Mouse (Mus musculus): ENCODE measurements around the gene Nmral1. TPM values are rescaled to one million over a fixed set of nuclear protein-coding genes. Genes with fewer than 3 reads are reported as not detected.
"Not testable (repeated sequence)": the region's sequence is repeated elsewhere in the genome, so short reads cannot be mapped to it uniquely, and the experiment has no call there.

Nmral1 gene
- polyA plus RNA-seq, 1 experiment from 2014 or later: 45.9 TPM

GRCm38 (mm10) chr16:4722915-4723209 is 3.7 kb upstream of the Nmral1 start:
- Histone ChIP-seq H3K9me3 (ENCODE audit: control insufficient read depth, low read length) (no peaks in the 10 kb centered on the region), H3K4me2 (ENCODE audit: low read depth, low read length) (no peak overlapping the region), H3K4me3 (ENCODE audit: low read length) (no peak overlapping the region), H3K27me3 (replicated peaks; ENCODE audit: control insufficient read depth, insufficient read depth, low read length) (no peaks in the 10 kb centered on the region), H3K36me3 (ENCODE audit: control insufficient read depth, insufficient read depth, low read length) (no peaks in the 10 kb centered on the region), H3K9ac (ENCODE audit: low read depth, low read length) (no peak overlapping the region), H3K4me1 (ENCODE audit: control insufficient read depth, insufficient read depth, low read length) (peaks cover 4% of the 10 kb centered on the region; the same call in 1 of the 2 replicates), H3K27ac (ENCODE audit: low read length) (no peak overlapping the region; the same call in 1 of the 2 replicates)
- no peak for ATAC-seq
- WGBS: 69% methylated on average over 3 of the region's 3 CpGs

DNA sequence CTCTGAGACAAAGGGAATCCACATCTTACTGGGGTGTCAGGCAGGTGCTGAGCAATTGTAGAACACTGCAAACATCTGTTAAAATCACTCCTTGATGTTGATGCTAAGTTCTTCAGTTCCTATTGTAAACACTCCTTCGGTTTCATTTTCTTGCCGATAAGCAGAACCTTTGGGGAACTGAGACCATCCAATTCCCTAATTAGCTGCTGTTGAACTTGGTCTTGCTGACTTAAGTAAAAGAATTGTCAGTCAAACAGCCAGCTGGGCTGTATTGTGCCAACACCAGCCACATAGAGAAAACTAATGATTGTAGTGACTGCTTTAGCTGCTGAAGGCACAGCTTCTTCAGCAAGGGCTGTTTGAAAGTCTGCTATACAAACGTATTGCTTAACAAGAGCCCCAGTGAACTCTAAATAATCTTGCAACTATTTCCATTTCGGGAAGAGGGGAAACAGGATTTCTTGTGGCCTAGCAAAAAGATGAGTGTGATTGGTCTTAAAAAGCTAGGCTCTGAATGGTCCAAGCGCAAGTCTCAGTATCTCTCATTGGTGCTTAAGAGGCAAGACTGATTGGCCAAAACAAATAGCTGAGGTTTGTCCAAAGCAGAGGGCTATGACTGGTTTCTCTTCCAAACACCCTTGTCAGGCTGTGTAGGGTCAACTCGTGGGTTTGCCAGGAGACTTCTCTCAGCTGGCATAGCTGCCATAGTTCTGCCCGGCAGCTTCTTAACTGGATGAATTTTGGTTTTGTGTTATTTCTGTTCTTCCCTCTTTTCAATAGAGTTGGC is 3.2 kb upstream of the Nmral1 start:
- H3K9ac ChIP-seq (ENCODE audit: low read depth, low read length): no peak overlapping the region
- H3K27me3 ChIP-seq (replicated peaks; ENCODE audit: control insufficient read depth, insufficient read depth, low read length): no peaks in the 10 kb centered on the region
- H3K4me1 ChIP-seq (ENCODE audit: control insufficient read depth, insufficient read depth, low read length): no peaks in the 10 kb centered on the region
- no peak for ATAC-seq
- H3K27ac ChIP-seq (ENCODE audit: low read length): no peak overlapping the region; the same call in 1 of the 2 replicates
- no peaks in the 10 kb centered on the region for H3K36me3 ChIP-seq (ENCODE audit: control insufficient read depth, insufficient read depth, low read length)
- no peak overlapping the region for H3K4me3 ChIP-seq (ENCODE audit: low read length)
- H3K9me3 ChIP-seq (ENCODE audit: control insufficient read depth, low read length): no peaks in the 10 kb centered on the region
- 66% methylated on average over 7 of the region's 7 CpGs for WGBS
- no peak overlapping the region for H3K4me2 ChIP-seq (ENCODE audit: low read depth, low read length)

GRCm38 (mm10) chr16:4717866-4718265 is 1.3 kb downstream of the Nmral1 start:
- Histone ChIP-seq H3K36me3 (ENCODE audit: control insufficient read depth, insufficient read depth, low read length) (no peaks in the 10 kb centered on the region), H3K4me1 (ENCODE audit: control insufficient read depth, insufficient read depth, low read length) (no peaks in the 10 kb centered on the region), H3K9me3 (ENCODE audit: control insufficient read depth, low read length) (no peaks in the 10 kb centered on the region), H3K27me3 (replicated peaks; ENCODE audit: control insufficient read depth, insufficient read depth, low read length) (no peaks in the 10 kb centered on the region), H3K4me2 (ENCODE audit: low read depth, low read length) (peak overlapping the region; percentile 68), H3K4me3 (ENCODE audit: low read length) (peak overlapping the region; percentile 65), H3K27ac (ENCODE audit: low read length) (no peak overlapping the region), H3K9ac (ENCODE audit: low read depth, low read length) (0 out of 2 replicates have a peak overlapping the region, but pooled peaks have one; percentile 76)
- 49% methylated on average over 3 of the region's 3 CpGs for WGBS
- ATAC-seq: no peak

DNA sequence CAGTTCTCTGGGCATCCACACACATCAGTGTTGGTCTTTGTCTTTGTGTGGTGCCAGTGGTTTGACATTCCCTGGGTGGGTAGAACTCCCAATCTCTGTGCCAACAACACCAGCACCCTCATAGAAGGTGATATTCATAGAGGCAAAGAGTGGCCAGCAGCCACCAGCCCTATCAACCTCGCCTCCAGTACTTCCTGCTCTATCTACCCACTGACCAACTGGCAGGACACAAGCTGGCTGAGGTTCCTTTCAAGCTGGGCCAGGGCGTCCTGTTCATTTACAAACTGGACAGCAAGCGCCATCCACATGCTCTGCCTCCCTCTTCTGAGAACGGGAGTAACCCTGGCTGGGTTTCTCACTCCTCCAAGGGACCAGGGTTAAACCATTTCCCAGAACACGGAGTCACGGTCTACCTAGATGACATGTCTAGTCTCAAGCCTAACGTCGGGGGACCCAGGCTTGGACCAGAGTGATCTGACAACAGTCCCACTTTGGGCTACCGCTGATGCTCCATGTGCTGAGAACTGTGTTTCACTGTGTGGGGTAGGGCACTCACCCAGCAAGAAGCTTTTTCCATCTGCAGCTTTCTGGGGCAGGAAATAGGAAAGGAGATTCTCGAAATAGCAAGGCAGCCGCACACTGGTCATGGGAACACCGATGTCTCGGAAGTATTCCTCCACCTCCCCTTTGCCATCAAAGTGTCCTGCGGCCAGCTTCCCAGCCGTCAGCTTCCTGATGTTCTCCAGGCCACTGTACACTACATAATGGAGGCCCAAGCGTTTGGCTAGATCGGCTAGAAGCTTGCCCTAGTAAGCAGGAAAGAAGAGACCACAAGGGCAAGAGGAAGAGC is 5.1 kb downstream of the Nmral1 start:
- H3K27me3 ChIP-seq (replicated peaks; ENCODE audit: control insufficient read depth, insufficient read depth, low read length): no peaks in the 10 kb centered on the region
- H3K27ac ChIP-seq (ENCODE audit: low read length): no peak overlapping the region
- ATAC-seq: no peak
- H3K9me3 ChIP-seq (ENCODE audit: control insufficient read depth, low read length): no peaks in the 10 kb centered on the region
- no peak overlapping the region for H3K4me2 ChIP-seq (ENCODE audit: low read depth, low read length)
- no peaks in the 10 kb centered on the region for H3K4me1 ChIP-seq (ENCODE audit: control insufficient read depth, insufficient read depth, low read length)
- no peak overlapping the region for H3K4me3 ChIP-seq (ENCODE audit: low read length)
- 85% methylated on average over 17 of the region's 17 CpGs for WGBS
- H3K9ac ChIP-seq (ENCODE audit: low read depth, low read length): no peak overlapping the region
- H3K36me3 ChIP-seq (ENCODE audit: control insufficient read depth, insufficient read depth, low read length): 0 out of 2 replicates have a peak, but pooled peaks cover 7% of the 10 kb centered on the region

- Histone ChIP-seq H3K36me3 (ENCODE audit: control insufficient read depth, insufficient read depth, low read length) (peaks cover 15% of the 10 kb centered on the region; the same call in 1 of the 2 replicates), H3K4me3 (ENCODE audit: low read length) (no peak overlapping the region), H3K4me2 (ENCODE audit: low read depth, low read length) (no peak overlapping the region), H3K27me3 (replicated peaks; ENCODE audit: control insufficient read depth, insufficient read depth, low read length) (no peaks in the 10 kb centered on the region), H3K4me1 (ENCODE audit: control insufficient read depth, insufficient read depth, low read length) (no peaks in the 10 kb centered on the region), H3K27ac (ENCODE audit: low read length) (no peak overlapping the region), H3K9ac (ENCODE audit: low read depth, low read length) (no peak overlapping the region), H3K9me3 (ENCODE audit: control insufficient read depth, low read length) (no peaks in the 10 kb centered on the region)
- WGBS: 90% methylated on average over 4 of the region's 4 CpGs
- ATAC-seq: no peak
These were observed 8.0 kb downstream of the Nmral1 start for GRCm38 (mm10) chr16:4711173-4711572.

DNA sequence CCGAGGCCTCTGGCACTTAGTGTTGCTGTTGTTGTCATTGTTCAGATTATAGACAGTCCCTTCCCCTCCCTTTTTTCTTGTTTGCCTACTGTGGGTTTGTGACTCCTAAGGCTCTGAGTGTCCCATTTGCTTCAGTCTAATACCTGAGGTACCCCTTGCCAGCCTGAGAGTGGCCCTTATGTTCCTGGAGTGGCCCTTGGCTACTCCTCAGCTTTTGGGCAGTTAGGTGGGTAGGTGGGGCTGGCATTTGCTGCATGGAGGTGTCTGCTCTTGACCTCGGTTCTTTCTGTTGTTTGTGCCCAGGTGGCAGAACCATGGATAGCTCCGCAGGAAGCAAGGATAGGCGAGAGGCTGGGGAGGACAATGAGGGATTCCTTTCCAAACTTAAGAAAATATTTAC is 13.6 kb downstream of the Nmral1 start:
- Histone ChIP-seq H3K4me2 (ENCODE audit: low read depth, low read length) (no peak overlapping the region), H3K9me3 (ENCODE audit: control insufficient read depth, low read length) (no peaks in the 10 kb centered on the region), H3K4me3 (ENCODE audit: low read length) (no peak overlapping the region), H3K27me3 (replicated peaks; ENCODE audit: control insufficient read depth, insufficient read depth, low read length) (no peaks in the 10 kb centered on the region), H3K36me3 (ENCODE audit: control insufficient read depth, insufficient read depth, low read length) (peaks cover 26% of the 10 kb centered on the region), H3K4me1 (ENCODE audit: control insufficient read depth, insufficient read depth, low read length) (no peaks in the 10 kb centered on the region), H3K9ac (ENCODE audit: low read depth, low read length) (no peak overlapping the region), H3K27ac (ENCODE audit: low read length) (no peak overlapping the region)
- 35% methylated on average over 4 of the region's 4 CpGs for WGBS
- ATAC-seq: 0 out of 2 replicates have a peak, but pooled peaks have one; percentile 26

DNA sequence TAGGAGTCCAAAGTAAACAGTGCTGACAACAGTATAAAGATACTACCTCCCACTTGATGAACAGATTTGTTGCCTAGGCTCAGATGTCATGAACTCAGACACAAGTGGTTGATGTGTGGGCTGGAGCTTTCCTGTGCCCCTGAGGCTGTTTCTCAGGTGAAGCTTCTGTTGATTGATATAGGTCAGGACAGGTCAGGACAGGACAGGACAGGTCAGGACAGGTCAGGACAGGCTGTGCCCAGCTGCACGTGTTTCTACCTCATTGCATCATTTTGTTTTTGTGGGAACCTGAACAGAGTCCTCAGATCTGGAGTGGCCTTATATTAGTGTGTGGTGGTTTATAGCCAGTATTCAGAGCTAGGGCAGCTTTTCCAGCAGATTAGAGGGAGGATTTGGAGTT is 16.5 kb downstream of the Nmral1 start:
- Histone ChIP-seq H3K27ac (ENCODE audit: low read length) (no peak overlapping the region), H3K27me3 (replicated peaks; ENCODE audit: control insufficient read depth, insufficient read depth, low read length) (no peaks in the 10 kb centered on the region), H3K4me1 (ENCODE audit: control insufficient read depth, insufficient read depth, low read length) (no peaks in the 10 kb centered on the region), H3K9ac (ENCODE audit: low read depth, low read length) (no peak overlapping the region), H3K4me3 (ENCODE audit: low read length) (no peak overlapping the region), H3K4me2 (ENCODE audit: low read depth, low read length) (no peak overlapping the region), H3K36me3 (ENCODE audit: control insufficient read depth, insufficient read depth, low read length) (peaks cover 26% of the 10 kb centered on the region), H3K9me3 (ENCODE audit: control insufficient read depth, low read length) (no peaks in the 10 kb centered on the region)
- ATAC-seq: no peak
- WGBS: 62% methylated on average over 1 of the region's 1 CpGs

DNA sequence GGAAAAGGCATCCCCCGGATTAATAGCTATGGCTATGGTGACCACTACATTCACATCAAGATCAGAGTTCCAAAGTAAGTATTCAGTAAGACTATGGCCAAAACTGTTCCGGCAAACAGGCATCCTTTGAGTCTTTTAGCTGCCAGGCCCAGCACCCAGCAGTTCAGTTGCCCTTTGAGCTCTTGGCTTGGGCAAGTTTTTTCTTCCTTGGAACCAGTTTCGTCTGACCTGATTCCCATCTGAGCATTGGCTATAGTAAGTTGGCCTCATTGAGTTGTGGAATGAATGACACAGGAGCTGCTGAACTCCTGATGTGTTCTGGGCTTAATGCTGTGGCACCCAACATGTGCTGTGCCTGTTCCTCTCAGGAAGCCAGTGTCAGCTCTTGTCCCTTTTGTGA is 17.9 kb downstream of the Nmral1 start:
- Histone ChIP-seq H3K4me2 (ENCODE audit: low read depth, low read length) (no peak overlapping the region), H3K4me3 (ENCODE audit: low read length) (no peak overlapping the region), H3K9me3 (ENCODE audit: control insufficient read depth, low read length) (no peaks in the 10 kb centered on the region), H3K27me3 (replicated peaks; ENCODE audit: control insufficient read depth, insufficient read depth, low read length) (no peaks in the 10 kb centered on the region), H3K4me1 (ENCODE audit: control insufficient read depth, insufficient read depth, low read length) (no peaks in the 10 kb centered on the region), H3K36me3 (ENCODE audit: control insufficient read depth, insufficient read depth, low read length) (peaks cover 26% of the 10 kb centered on the region), H3K9ac (ENCODE audit: low read depth, low read length) (no peak overlapping the region), H3K27ac (ENCODE audit: low read length) (no peak overlapping the region)
- ATAC-seq: no peak
- WGBS: 91% methylated on average over 3 of the region's 3 CpGs

- H3K4me1 ChIP-seq (ENCODE audit: control insufficient read depth, insufficient read depth, low read length); H3K4me2 ChIP-seq (ENCODE audit: low read depth, low read length); H3K4me3 ChIP-seq (ENCODE audit: low read length); H3K9ac ChIP-seq (ENCODE audit: low read depth, low read length); H3K9me3 ChIP-seq (ENCODE audit: control insufficient read depth, low read length); H3K27me3 ChIP-seq (replicated peaks; ENCODE audit: control insufficient read depth, insufficient read depth, low read length); H3K27ac ChIP-seq (ENCODE audit: low read length); ATAC-seq: not testable (repeated sequence)
- WGBS: 95% methylated on average over 4 of the region's 4 CpGs
- peaks cover 16% of the 10 kb centered on the region for H3K36me3 ChIP-seq (ENCODE audit: control insufficient read depth, insufficient read depth, low read length)
These were observed 29.8 kb downstream of the Nmral1 start for GRCm38 (mm10) chr16:4689371-4689770.
